Mouse (Mus musculus): Measurements from ENCODE around the gene Elovl5. TPM values are rescaled to one million over a fixed set of nuclear protein-coding genes. Genes with fewer than 3 reads are reported as not detected.
A peak's percentile ranks its signal among the peaks of the same experiment; 100 is the strongest.

The Elovl5 gene
- polyA plus RNA-seq, 1 experiment from 2014 or later = 101 TPM

DNA sequence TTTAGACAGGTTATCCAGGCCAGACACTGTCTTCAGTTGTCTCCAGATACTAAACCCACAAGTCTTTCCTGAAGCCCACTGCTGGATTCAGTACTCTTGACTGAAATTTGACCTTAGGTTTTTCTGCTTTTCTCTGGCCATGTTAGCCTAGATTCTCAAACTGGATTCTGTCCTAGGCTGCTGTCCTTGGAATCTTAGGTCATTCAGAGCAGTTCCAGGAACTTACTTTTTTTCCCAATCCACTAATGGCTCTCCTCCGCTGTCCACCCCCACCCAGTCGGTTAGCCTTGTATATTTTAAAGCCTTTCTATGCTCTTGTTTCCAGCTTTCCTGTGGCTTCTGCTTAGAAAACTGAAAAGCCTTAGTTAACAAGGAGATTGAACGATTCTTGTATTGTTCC, 37.8 kb downstream of the Elovl5 start:
- Histone ChIP-seq H3K4me3 (ENCODE audit: low read depth, low read length) (no peak overlapping the region), H3K27me3 (ENCODE audit: control insufficient read depth, insufficient read depth, low read length) (no peaks in the 10 kb centered on the region), H3K27ac (ENCODE audit: low read depth, low read length) (no peak overlapping the region), H3K4me1 (replicated peaks; ENCODE audit: control insufficient read depth, insufficient read depth, low read length) (0 out of 2 replicates have a peak, but pooled peaks cover 4% of the 10 kb centered on the region), H3K36me3 (ENCODE audit: control insufficient read depth, insufficient read depth, low read length) (no peaks in the 10 kb centered on the region; the same call in 1 of the 2 replicates), H3K4me2 (ENCODE audit: low read depth, low read length, severe bottlenecking) (no peak overlapping the region), H3K9ac (ENCODE audit: low read length) (no peak overlapping the region), H3K9me3 (ENCODE audit: control insufficient read depth, low read length) (no peaks in the 10 kb centered on the region)
- ATAC-seq (replicated peaks; ENCODE audit: low FRiP score) (no peak), DNase-seq (ENCODE audit: low spot score) (no peak)
- WGBS = 84% methylated on average over 3 of the region's 3 CpGs

DNA sequence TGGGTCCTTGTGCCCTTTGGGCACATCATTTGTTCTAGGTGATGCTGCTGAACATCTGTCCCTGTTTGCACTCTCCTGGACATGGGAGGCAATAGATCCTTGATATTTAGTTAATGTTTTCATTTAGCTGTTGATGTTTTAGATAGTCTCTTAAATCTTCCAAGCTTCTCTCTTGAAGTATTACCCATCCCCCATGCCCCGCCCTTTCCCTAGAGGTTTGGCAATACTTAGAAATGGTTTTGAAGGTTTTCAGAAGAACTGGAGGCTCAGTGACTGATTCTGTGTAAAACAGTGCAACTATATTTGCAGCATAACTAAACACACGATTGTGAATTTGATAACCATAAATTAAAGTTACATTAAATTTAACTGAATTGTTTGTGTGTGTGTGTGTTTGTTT, 38.3 kb downstream of the Elovl5 start:
- H3K4me3 ChIP-seq (ENCODE audit: low read depth, low read length) = no peak overlapping the region
- H3K4me1 ChIP-seq (replicated peaks; ENCODE audit: control insufficient read depth, insufficient read depth, low read length) = 0 out of 2 replicates have a peak, but pooled peaks cover 3% of the 10 kb centered on the region
- 93% methylated on average over 2 of the region's 2 CpGs for WGBS
- DNase-seq (ENCODE audit: low spot score) (no peak), ATAC-seq (replicated peaks; ENCODE audit: low FRiP score) (no peak)
- H3K4me2 ChIP-seq (ENCODE audit: low read depth, low read length, severe bottlenecking) = no peak overlapping the region
- H3K27me3 ChIP-seq (ENCODE audit: control insufficient read depth, insufficient read depth, low read length) = no peaks in the 10 kb centered on the region
- H3K9ac ChIP-seq (ENCODE audit: low read length) = no peak overlapping the region
- no peak overlapping the region for H3K27ac ChIP-seq (ENCODE audit: low read depth, low read length)
- H3K36me3 ChIP-seq (ENCODE audit: control insufficient read depth, insufficient read depth, low read length) = no peaks in the 10 kb centered on the region; the same call in 1 of the 2 replicates
- H3K9me3 ChIP-seq (ENCODE audit: control insufficient read depth, low read length) = no peaks in the 10 kb centered on the region

DNA sequence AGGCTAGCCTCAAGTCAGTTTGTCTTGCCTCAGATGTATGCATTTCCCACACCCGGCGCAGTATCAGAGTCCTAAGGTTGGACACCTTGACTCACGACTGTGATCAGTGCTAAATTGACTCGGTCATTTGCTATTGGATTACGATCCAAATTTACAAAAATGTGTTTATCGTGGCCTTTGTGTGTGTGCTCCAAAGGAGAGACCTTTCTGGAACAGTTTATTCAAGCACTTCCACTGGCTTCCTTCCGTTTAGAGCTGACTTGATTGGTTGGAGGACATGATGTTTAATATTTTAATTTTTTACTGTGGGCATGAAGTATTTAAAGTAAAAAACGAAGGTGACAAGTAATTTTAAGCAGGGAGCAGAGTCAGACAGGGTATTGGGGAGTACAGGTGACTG, 38.8 kb downstream of the Elovl5 start:
- Histone ChIP-seq H3K4me2 (ENCODE audit: low read depth, low read length, severe bottlenecking) (no peak overlapping the region), H3K9ac (ENCODE audit: low read length) (no peak overlapping the region), H3K4me1 (replicated peaks; ENCODE audit: control insufficient read depth, insufficient read depth, low read length) (0 out of 2 replicates have a peak, but pooled peaks cover 3% of the 10 kb centered on the region), H3K36me3 (ENCODE audit: control insufficient read depth, insufficient read depth, low read length) (no peaks in the 10 kb centered on the region; the same call in 1 of the 2 replicates), H3K27ac (ENCODE audit: low read depth, low read length) (no peak overlapping the region), H3K9me3 (ENCODE audit: control insufficient read depth, low read length) (no peaks in the 10 kb centered on the region), H3K27me3 (ENCODE audit: control insufficient read depth, insufficient read depth, low read length) (no peaks in the 10 kb centered on the region), H3K4me3 (ENCODE audit: low read depth, low read length) (no peak overlapping the region)
- ATAC-seq (replicated peaks; ENCODE audit: low FRiP score) (no peak), DNase-seq (ENCODE audit: low spot score) (no peak)
- 93% methylated on average over 8 of the region's 8 CpGs for WGBS

DNA sequence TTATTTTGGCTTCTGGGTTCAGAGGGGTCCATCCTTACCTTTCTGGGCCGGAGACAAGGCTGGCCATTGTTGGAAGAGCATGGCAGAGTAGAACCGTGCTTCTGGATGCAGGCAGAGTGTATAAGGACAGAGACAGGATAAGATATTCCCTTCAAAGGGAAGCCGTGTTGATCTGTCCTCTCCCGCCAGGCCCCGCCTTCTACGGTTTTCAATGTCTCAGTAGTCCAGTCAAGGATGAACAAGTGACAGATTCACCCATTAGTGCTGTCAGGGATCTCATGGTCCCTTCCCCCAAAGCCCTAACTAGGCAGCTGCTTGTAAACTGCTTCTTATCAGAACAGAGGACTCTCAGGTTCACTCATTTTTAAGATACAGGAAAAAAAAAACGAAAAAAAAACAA, 41.2 kb downstream of the Elovl5 start:
- H3K9ac ChIP-seq (ENCODE audit: low read length) = no peak overlapping the region
- no peak overlapping the region for H3K4me2 ChIP-seq (ENCODE audit: low read depth, low read length, severe bottlenecking)
- no peak for ATAC-seq (replicated peaks; ENCODE audit: low FRiP score)
- no peak overlapping the region for H3K27ac ChIP-seq (ENCODE audit: low read depth, low read length)
- H3K4me1 ChIP-seq (replicated peaks; ENCODE audit: control insufficient read depth, insufficient read depth, low read length) = no peaks in the 10 kb centered on the region
- H3K36me3 ChIP-seq (ENCODE audit: control insufficient read depth, insufficient read depth, low read length) = no peaks in the 10 kb centered on the region; the same call in 1 of the 2 replicates
- no peak overlapping the region for H3K4me3 ChIP-seq (ENCODE audit: low read depth, low read length)
- H3K27me3 ChIP-seq (ENCODE audit: control insufficient read depth, insufficient read depth, low read length) = no peaks in the 10 kb centered on the region
- H3K9me3 ChIP-seq (ENCODE audit: control insufficient read depth, low read length) = no peaks in the 10 kb centered on the region
- DNase-seq (ENCODE audit: low spot score) = no peak
- 91% methylated on average over 7 of the region's 7 CpGs for WGBS

DNA sequence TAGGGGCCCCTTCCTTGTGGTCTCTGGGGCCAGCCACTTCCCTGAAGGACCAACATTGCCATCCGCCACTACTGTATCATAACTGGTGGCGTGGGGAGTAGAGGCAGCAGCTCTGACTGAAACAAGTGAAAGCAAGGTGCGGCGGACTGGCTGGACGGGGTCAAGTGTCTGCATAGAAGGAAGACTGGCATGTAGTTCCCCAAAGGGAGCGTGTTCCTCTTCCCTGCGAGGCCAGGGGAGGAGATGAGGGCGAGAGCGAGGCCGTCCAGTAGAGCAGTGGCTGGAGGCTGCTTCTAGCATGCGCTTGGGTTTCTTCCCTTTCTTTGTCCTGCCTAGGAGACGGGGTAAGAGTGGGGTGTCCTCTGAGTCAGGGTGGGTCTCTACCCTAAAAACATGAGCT, 42.6 kb downstream of the Elovl5 start:
- Histone ChIP-seq H3K27me3 (ENCODE audit: control insufficient read depth, insufficient read depth, low read length) (no peaks in the 10 kb centered on the region), H3K36me3 (ENCODE audit: control insufficient read depth, insufficient read depth, low read length) (no peaks in the 10 kb centered on the region; the same call in 1 of the 2 replicates), H3K27ac (ENCODE audit: low read depth, low read length) (no peak overlapping the region), H3K4me2 (ENCODE audit: low read depth, low read length, severe bottlenecking) (no peak overlapping the region), H3K9ac (ENCODE audit: low read length) (no peak overlapping the region), H3K4me1 (replicated peaks; ENCODE audit: control insufficient read depth, insufficient read depth, low read length) (peaks cover 3% of the 10 kb centered on the region; the same call in 1 of the 2 replicates), H3K4me3 (ENCODE audit: low read depth, low read length) (no peak overlapping the region), H3K9me3 (ENCODE audit: control insufficient read depth, low read length) (no peaks in the 10 kb centered on the region)
- 96% methylated on average over 12 of the region's 12 CpGs for WGBS
- no peak for ATAC-seq (replicated peaks; ENCODE audit: low FRiP score)
- no peak for DNase-seq (ENCODE audit: low spot score)

DNA sequence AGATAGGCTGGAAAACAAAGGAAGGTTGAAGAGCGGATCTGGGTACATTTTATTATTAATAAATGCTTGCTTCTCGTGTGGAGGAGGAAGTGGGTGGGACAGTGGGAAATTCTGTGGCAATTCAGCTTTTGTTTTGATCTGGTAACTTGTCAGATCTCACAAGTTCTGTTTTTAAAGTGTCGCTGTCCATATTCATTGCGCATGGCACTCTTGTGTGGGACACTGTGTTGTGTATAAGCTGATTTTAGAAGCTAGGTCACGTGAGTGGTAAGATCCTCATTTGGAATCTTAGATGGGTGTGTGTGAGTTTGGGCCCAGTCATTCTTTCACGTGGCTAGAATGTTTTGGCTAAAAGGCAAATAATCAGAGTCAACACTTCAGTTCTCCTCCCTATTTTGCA, 44.2 kb downstream of the Elovl5 start:
- peaks cover 3% of the 10 kb centered on the region; the same call in 1 of the 2 replicates for H3K4me1 ChIP-seq (replicated peaks; ENCODE audit: control insufficient read depth, insufficient read depth, low read length)
- no peak overlapping the region for H3K4me2 ChIP-seq (ENCODE audit: low read depth, low read length, severe bottlenecking)
- 88% methylated on average over 6 of the region's 6 CpGs for WGBS
- ATAC-seq (replicated peaks; ENCODE audit: low FRiP score) = no peak
- H3K27me3 ChIP-seq (ENCODE audit: control insufficient read depth, insufficient read depth, low read length) = no peaks in the 10 kb centered on the region
- H3K9ac ChIP-seq (ENCODE audit: low read length) = no peak overlapping the region
- no peaks in the 10 kb centered on the region; the same call in 1 of the 2 replicates for H3K36me3 ChIP-seq (ENCODE audit: control insufficient read depth, insufficient read depth, low read length)
- no peak for DNase-seq (ENCODE audit: low spot score)
- no peak overlapping the region for H3K4me3 ChIP-seq (ENCODE audit: low read depth, low read length)
- no peak overlapping the region for H3K27ac ChIP-seq (ENCODE audit: low read depth, low read length)
- H3K9me3 ChIP-seq (ENCODE audit: control insufficient read depth, low read length) = no peaks in the 10 kb centered on the region

DNA sequence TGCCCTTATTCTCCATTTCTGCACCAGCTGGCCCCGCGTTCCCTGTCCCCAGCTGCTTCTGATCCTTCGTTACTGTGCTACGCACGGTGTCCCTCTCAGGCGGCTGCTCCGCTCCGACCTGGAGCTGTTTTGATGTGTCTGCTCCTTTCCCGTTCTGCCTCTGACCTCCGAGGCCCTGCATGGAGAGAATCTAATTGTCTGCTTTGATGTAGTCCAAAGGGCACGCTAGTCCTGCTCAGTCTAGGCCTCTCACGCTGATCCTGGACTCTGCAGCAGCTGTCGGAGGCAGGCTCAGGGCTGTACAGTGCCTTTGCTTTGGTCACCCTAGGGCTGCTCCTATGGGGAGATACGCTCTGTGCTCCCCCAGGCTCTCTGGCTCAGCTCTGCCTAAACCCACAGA, 46.9 kb downstream of the Elovl5 start:
- WGBS = 44% methylated on average over 14 of the region's 14 CpGs
- Histone ChIP-seq H3K27ac (ENCODE audit: low read depth, low read length) (no peak overlapping the region), H3K4me3 (ENCODE audit: low read depth, low read length) (no peak overlapping the region), H3K36me3 (ENCODE audit: control insufficient read depth, insufficient read depth, low read length) (no peaks in the 10 kb centered on the region), H3K27me3 (ENCODE audit: control insufficient read depth, insufficient read depth, low read length) (no peaks in the 10 kb centered on the region), H3K4me1 (replicated peaks; ENCODE audit: control insufficient read depth, insufficient read depth, low read length) (peaks cover 3% of the 10 kb centered on the region; the same call in 1 of the 2 replicates), H3K4me2 (ENCODE audit: low read depth, low read length, severe bottlenecking) (no peak overlapping the region), H3K9ac (ENCODE audit: low read length) (peak overlapping the region; percentile 21; the same call in 1 of the 2 replicates), H3K9me3 (ENCODE audit: control insufficient read depth, low read length) (no peaks in the 10 kb centered on the region)
- ATAC-seq (replicated peaks; ENCODE audit: low FRiP score) (peak; percentile 76), DNase-seq (ENCODE audit: low spot score) (no peak)

DNA sequence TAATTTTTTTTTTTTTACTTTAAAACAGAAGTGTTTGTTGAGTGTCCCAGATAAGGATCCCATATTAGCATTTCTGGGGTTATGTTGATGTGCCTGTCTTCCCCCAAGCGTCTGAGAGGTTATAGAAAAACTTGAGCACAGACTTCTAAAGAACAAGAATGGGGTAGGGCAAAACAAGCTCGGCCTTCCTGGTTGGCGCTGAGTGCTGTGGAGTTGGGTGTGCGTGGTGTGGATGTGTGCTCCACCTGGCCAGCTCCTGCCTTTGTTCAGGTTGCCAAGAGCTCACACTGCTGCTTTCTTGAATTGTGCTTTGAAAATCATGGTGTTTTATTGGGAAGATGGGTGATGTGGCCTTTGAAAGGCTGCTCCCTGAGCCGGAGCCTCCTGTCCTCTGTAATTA, 48.1 kb downstream of the Elovl5 start:
- WGBS = 80% methylated on average over 5 of the region's 5 CpGs
- Histone ChIP-seq H3K4me2 (ENCODE audit: low read depth, low read length, severe bottlenecking) (no peak overlapping the region), H3K4me1 (replicated peaks; ENCODE audit: control insufficient read depth, insufficient read depth, low read length) (peaks cover 3% of the 10 kb centered on the region; the same call in 1 of the 2 replicates), H3K27me3 (ENCODE audit: control insufficient read depth, insufficient read depth, low read length) (no peaks in the 10 kb centered on the region), H3K9ac (ENCODE audit: low read length) (no peak overlapping the region), H3K27ac (ENCODE audit: low read depth, low read length) (no peak overlapping the region), H3K4me3 (ENCODE audit: low read depth, low read length) (no peak overlapping the region), H3K36me3 (ENCODE audit: control insufficient read depth, insufficient read depth, low read length) (no peaks in the 10 kb centered on the region), H3K9me3 (ENCODE audit: control insufficient read depth, low read length) (no peaks in the 10 kb centered on the region)
- DNase-seq (ENCODE audit: low spot score) (no peak), ATAC-seq (replicated peaks; ENCODE audit: low FRiP score) (no peak)

DNA sequence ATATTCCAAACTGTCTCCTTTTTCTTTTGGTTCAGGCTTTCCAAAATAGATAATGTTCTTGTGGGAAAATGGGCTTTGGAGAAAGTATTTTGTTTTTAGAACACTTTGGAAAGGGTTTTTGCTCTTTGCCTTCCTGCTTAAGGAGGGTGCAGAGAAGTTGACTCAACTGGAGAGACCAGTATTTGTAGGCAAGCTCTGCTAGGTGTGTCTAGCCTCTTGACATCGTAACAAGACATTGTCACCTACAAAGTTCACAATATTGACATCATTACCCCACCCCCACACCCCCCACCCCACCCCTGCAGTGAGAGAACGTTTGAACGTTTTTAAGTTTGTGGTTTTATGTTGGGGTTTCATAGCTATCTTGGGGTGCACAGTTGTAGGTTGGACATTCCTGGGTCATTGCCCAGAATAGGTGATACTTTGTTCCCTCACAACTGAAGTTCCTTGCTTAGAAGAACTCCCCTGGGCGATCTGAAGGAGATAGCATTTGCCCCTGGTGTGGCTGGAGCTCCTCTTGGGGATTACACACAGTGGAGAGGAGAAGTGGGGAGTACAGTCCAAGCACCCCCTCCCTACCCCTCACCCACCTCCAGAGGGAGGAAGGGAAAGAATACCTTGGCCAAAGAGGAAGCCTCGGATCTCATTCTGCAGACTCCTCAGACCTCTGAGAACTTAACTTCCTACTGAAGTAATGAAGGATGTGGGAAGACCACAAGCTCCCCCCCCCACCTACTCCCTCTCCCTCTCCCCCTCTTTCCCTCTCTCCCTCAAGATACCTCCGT, 48.8 kb downstream of the Elovl5 start:
- DNase-seq (ENCODE audit: low spot score) (no peak), ATAC-seq (replicated peaks; ENCODE audit: low FRiP score) (no peak)
- H3K27ac ChIP-seq (ENCODE audit: low read depth, low read length) = no peak overlapping the region
- no peak overlapping the region for H3K9ac ChIP-seq (ENCODE audit: low read length)
- H3K36me3 ChIP-seq (ENCODE audit: control insufficient read depth, insufficient read depth, low read length) = no peaks in the 10 kb centered on the region
- H3K4me2 ChIP-seq (ENCODE audit: low read depth, low read length, severe bottlenecking) = no peak overlapping the region
- no peak overlapping the region for H3K4me3 ChIP-seq (ENCODE audit: low read depth, low read length)
- H3K9me3 ChIP-seq (ENCODE audit: control insufficient read depth, low read length) = no peaks in the 10 kb centered on the region
- 92% methylated on average over 6 of the region's 6 CpGs for WGBS
- H3K4me1 ChIP-seq (replicated peaks; ENCODE audit: control insufficient read depth, insufficient read depth, low read length) = peaks cover 3% of the 10 kb centered on the region; the same call in 1 of the 2 replicates
- H3K27me3 ChIP-seq (ENCODE audit: control insufficient read depth, insufficient read depth, low read length) = no peaks in the 10 kb centered on the region
